Mouse (Mus musculus): ENCODE measurements at regions not wholly inside any gene's neighbourhood (a gene's known extent, or its start where the extent isn't known, plus 50 kb on each side); places are given as distances from the start of the nearest gene placed in this dataset.

- H3K36me3 ChIP-seq (ENCODE audit: control insufficient read depth, insufficient read depth, low read length, poor library complexity, severe bottlenecking) = no peaks in the 10 kb centered on the region
- in situ Hi-C loops (cut with MboI; ENCODE audit: low sequenced_read_pairs in 2 of 2, unreplicated experiment in 2 of 2) = no loop called here
- TF ChIP-seq ZNF384 (IDR thresholded peaks at IDR 0.05; ENCODE audit: low read depth, low read length) (no peak), MAFK (IDR thresholded peaks at IDR 0.05; ENCODE audit: insufficient read depth, low read depth, low read length) (no peak), ZC3H11A (IDR thresholded peaks at IDR 0.05; ENCODE audit: borderline replicate concordance, low read depth, low read length) (no peak), CHD2 (IDR thresholded peaks at IDR 0.05; ENCODE audit: low read depth, low read length) (no peak), HCFC1 (IDR thresholded peaks at IDR 0.05; ENCODE audit: borderline replicate concordance, insufficient read depth, low read length) (no peak)
- no peak overlapping the region for H3K9ac ChIP-seq (ENCODE audit: insufficient read depth, low read depth, low read length, poor library complexity, severe bottlenecking)
- DNase-seq (ENCODE audit: low read depth, low spot score) = no peak
- H3K9me3 ChIP-seq (ENCODE audit: control insufficient read depth, insufficient read depth, low read depth, low read length) = no peaks in the 10 kb centered on the region
- no peak overlapping the region for H3K27ac ChIP-seq (ENCODE audit: insufficient read depth, low read depth, low read length, poor library complexity, severe bottlenecking)
- peaks cover 5 to 6% of the 10 kb centered on the region in 2 experiments for H3K4me1 ChIP-seq (ENCODE audit: control insufficient read depth in 2 of 2, insufficient read depth in 2 of 2, low read length in 2 of 2, poor library complexity in 1 of 2)
- no peak overlapping the region for H3K4me3 ChIP-seq (ENCODE audit: insufficient read depth in 1 of 2, low read depth in 1 of 2, low read length in 2 of 2, poor library complexity in 1 of 2, severe bottlenecking in 1 of 2)
These were observed 463.3 kb downstream of the Dmrt2 start for GRCm38 (mm10) chr19:26135398-26136104.

- in situ Hi-C loops (cut with MboI; ENCODE audit: low sequenced_read_pairs in 2 of 2, unreplicated experiment in 2 of 2) = no loop called here
- peak overlapping the region; percentile 31; the same call in 1 of the 2 replicates for H3K27ac ChIP-seq (ENCODE audit: insufficient read depth, low read depth, low read length, poor library complexity, severe bottlenecking)
- H3K9me3 ChIP-seq (ENCODE audit: control insufficient read depth, insufficient read depth, low read depth, low read length) = no peaks in the 10 kb centered on the region
- DNase-seq (ENCODE audit: low read depth, low spot score) = peak; percentile 71
- no peaks in the 10 kb centered on the region for H3K36me3 ChIP-seq (ENCODE audit: control insufficient read depth, insufficient read depth, low read length, poor library complexity, severe bottlenecking)
- peaks cover 11 to 16% of the 10 kb centered on the region in 2 experiments for H3K4me1 ChIP-seq (ENCODE audit: control insufficient read depth in 2 of 2, insufficient read depth in 2 of 2, low read length in 2 of 2, poor library complexity in 1 of 2)
- H3K9ac ChIP-seq (ENCODE audit: insufficient read depth, low read depth, low read length, poor library complexity, severe bottlenecking) = no peak overlapping the region
- TF ChIP-seq CHD2 (IDR thresholded peaks at IDR 0.05; ENCODE audit: low read depth, low read length) (no peak), HCFC1 (IDR thresholded peaks at IDR 0.05; ENCODE audit: borderline replicate concordance, insufficient read depth, low read length) (no peak), ZC3H11A (IDR thresholded peaks at IDR 0.05; ENCODE audit: borderline replicate concordance, low read depth, low read length) (no peak), MAFK (IDR thresholded peaks at IDR 0.05; ENCODE audit: insufficient read depth, low read depth, low read length) (no peak), ZNF384 (IDR thresholded peaks at IDR 0.05; ENCODE audit: low read depth, low read length) (peak; percentile 82)
- no peak overlapping the region for H3K4me3 ChIP-seq (ENCODE audit: insufficient read depth in 1 of 2, low read depth in 1 of 2, low read length in 2 of 2, poor library complexity in 1 of 2, severe bottlenecking in 1 of 2)
These were observed 464.2 kb upstream of the Smarca2 start for GRCm38 (mm10) chr19:26140647-26141046.

- H3K9me3 ChIP-seq (ENCODE audit: control insufficient read depth, insufficient read depth, low read depth, low read length) = no peaks in the 10 kb centered on the region
- no peak overlapping the region for H3K4me3 ChIP-seq (ENCODE audit: insufficient read depth in 1 of 2, low read depth in 1 of 2, low read length in 2 of 2, poor library complexity in 1 of 2, severe bottlenecking in 1 of 2)
- in situ Hi-C loops (cut with MboI; ENCODE audit: low sequenced_read_pairs in 2 of 2, unreplicated experiment in 2 of 2) = no loop called here
- no peaks in the 10 kb centered on the region for H3K36me3 ChIP-seq (ENCODE audit: control insufficient read depth, insufficient read depth, low read length, poor library complexity, severe bottlenecking)
- H3K27ac ChIP-seq (ENCODE audit: insufficient read depth, low read depth, low read length, poor library complexity, severe bottlenecking) = no peak overlapping the region
- H3K4me1 ChIP-seq (ENCODE audit: control insufficient read depth in 2 of 2, insufficient read depth in 2 of 2, low read length in 2 of 2, poor library complexity in 1 of 2) = peaks cover 11 to 16% of the 10 kb centered on the region in 2 experiments
- TF ChIP-seq MAFK (IDR thresholded peaks at IDR 0.05; ENCODE audit: insufficient read depth, low read depth, low read length) (no peak), HCFC1 (IDR thresholded peaks at IDR 0.05; ENCODE audit: borderline replicate concordance, insufficient read depth, low read length) (no peak), CHD2 (IDR thresholded peaks at IDR 0.05; ENCODE audit: low read depth, low read length) (no peak), ZNF384 (IDR thresholded peaks at IDR 0.05; ENCODE audit: low read depth, low read length) (no peak), ZC3H11A (IDR thresholded peaks at IDR 0.05; ENCODE audit: borderline replicate concordance, low read depth, low read length) (no peak)
- no peak overlapping the region for H3K9ac ChIP-seq (ENCODE audit: insufficient read depth, low read depth, low read length, poor library complexity, severe bottlenecking)
- no peak for DNase-seq (ENCODE audit: low read depth, low spot score)
These were observed 461.3 kb upstream of the Smarca2 start for GRCm38 (mm10) chr19:26143539-26143938.

GRCm38 (mm10) chr19:26151216-26151615 is 453.6 kb upstream of the Smarca2 start:
- no peak overlapping the region for H3K27ac ChIP-seq (ENCODE audit: insufficient read depth, low read depth, low read length, poor library complexity, severe bottlenecking)
- DNase-seq (ENCODE audit: low read depth, low spot score) = no peak
- H3K9ac ChIP-seq (ENCODE audit: insufficient read depth, low read depth, low read length, poor library complexity, severe bottlenecking) = no peak overlapping the region
- no peak for TF ChIP-seq CHD2 (IDR thresholded peaks at IDR 0.05; ENCODE audit: low read depth, low read length)
- TF ChIP-seq MAFK (IDR thresholded peaks at IDR 0.05; ENCODE audit: insufficient read depth, low read depth, low read length) = no peak
- TF ChIP-seq ZC3H11A (IDR thresholded peaks at IDR 0.05; ENCODE audit: borderline replicate concordance, low read depth, low read length) = no peak
- no peak for TF ChIP-seq ZNF384 (IDR thresholded peaks at IDR 0.05; ENCODE audit: low read depth, low read length)
- no peak for TF ChIP-seq HCFC1 (IDR thresholded peaks at IDR 0.05; ENCODE audit: borderline replicate concordance, insufficient read depth, low read length)
- in situ Hi-C loops (cut with MboI; ENCODE audit: low sequenced_read_pairs in 2 of 2, unreplicated experiment in 2 of 2) = no loop called here
- H3K9me3 ChIP-seq (ENCODE audit: control insufficient read depth, insufficient read depth, low read depth, low read length) = no peaks in the 10 kb centered on the region
- H3K4me3 ChIP-seq (ENCODE audit: insufficient read depth in 1 of 2, low read depth in 1 of 2, low read length in 2 of 2, poor library complexity in 1 of 2, severe bottlenecking in 1 of 2) = no peak overlapping the region
- H3K4me1 ChIP-seq (ENCODE audit: control insufficient read depth in 2 of 2, insufficient read depth in 2 of 2, low read length in 2 of 2, poor library complexity in 1 of 2) = no peaks in the 10 kb centered on the region
- no peaks in the 10 kb centered on the region for H3K36me3 ChIP-seq (ENCODE audit: control insufficient read depth, insufficient read depth, low read length, poor library complexity, severe bottlenecking)
